Mouse (Mus musculus): ENCODE results near the gene Pgrmc2. TPM values are rescaled to one million over a fixed set of nuclear protein-coding genes. Genes with fewer than 3 reads are reported as not detected.

Gene Pgrmc2
- 1 to 10 TPM; 2.8 to 4.8 (median 2.9) TPM for polyA plus RNA-seq (2017; shearing (Covaris generic))

GRCm38 (mm10) chr3:41082885-41083789, at the start of gene Pgrmc2:
Gene Pgrmc2, minus strand, starts transcription at chr3:41083046.
- peak; percentile 88 for ATAC-seq

- ATAC-seq, result no peak
Observed at GRCm38 (mm10) chr3:41124000-41124294, 41.1 kb upstream of the Pgrmc2 start.

GRCm38 (mm10) chr3:41123190-41123999, 40.5 kb upstream of the Pgrmc2 start:
- no peak for ATAC-seq

- ATAC-seq, result no peak
Observed at GRCm38 (mm10) chr3:41118173-41118572, 35.3 kb upstream of the Pgrmc2 start.

GRCm38 (mm10) chr3:41117447-41117846, 34.6 kb upstream of the Pgrmc2 start:
- no peak for ATAC-seq

GRCm38 (mm10) chr3:41113186-41113585, 30.3 kb upstream of the Pgrmc2 start:
- no peak for ATAC-seq

GRCm38 (mm10) chr3:41108306-41108785, 25.5 kb upstream of the Pgrmc2 start:
- ATAC-seq, result no peak

GRCm38 (mm10) chr3:41107600-41108305, 24.9 kb upstream of the Pgrmc2 start:
- ATAC-seq, result peak; percentile 67

GRCm38 (mm10) chr3:41101905-41102304, 19.1 kb upstream of the Pgrmc2 start:
- no peak for ATAC-seq

- ATAC-seq, result no peak
Observed at GRCm38 (mm10) chr3:41100157-41100556, 17.3 kb upstream of the Pgrmc2 start.

GRCm38 (mm10) chr3:41099672-41100071, 16.8 kb upstream of the Pgrmc2 start:
- ATAC-seq, result no peak

GRCm38 (mm10) chr3:41093210-41093609, 10.4 kb upstream of the Pgrmc2 start:
- no peak for ATAC-seq

- ATAC-seq, result no peak
Observed at GRCm38 (mm10) chr3:41092311-41092710, 9.5 kb upstream of the Pgrmc2 start.

- no peak for ATAC-seq
Observed at GRCm38 (mm10) chr3:41090839-41091238, 8.0 kb upstream of the Pgrmc2 start.

GRCm38 (mm10) chr3:41087071-41087470, 4.2 kb upstream of the Pgrmc2 start:
- ATAC-seq, result no peak

GRCm38 (mm10) chr3:41084421-41084820, 1.6 kb upstream of the Pgrmc2 start:
- no peak for ATAC-seq

GRCm38 (mm10) chr3:41083790-41084112, 905 bp upstream of the Pgrmc2 start:
- ATAC-seq, result peak; percentile 13

GRCm38 (mm10) chr3:41082520-41082884, 344 bp downstream of the Pgrmc2 start:
- peak; percentile 2 for ATAC-seq

- ATAC-seq, result no peak
Observed at GRCm38 (mm10) chr3:41081474-41082301, 1.2 kb downstream of the Pgrmc2 start.

- no peak for ATAC-seq
Observed at GRCm38 (mm10) chr3:41080724-41081123, 2.1 kb downstream of the Pgrmc2 start.

GRCm38 (mm10) chr3:41078673-41079072, 4.2 kb downstream of the Pgrmc2 start:
- ATAC-seq, result no peak

- no peak for ATAC-seq
Observed at GRCm38 (mm10) chr3:41075376-41075775, 7.5 kb downstream of the Pgrmc2 start.
